Mouse (Mus musculus) G1E (cell line): ENCODE measurements around the gene Fblim1.

ENCODE experiments used
- CTCF ChIP-seq: IDR thresholded peaks from 2 replicates; pipeline ENCODE4 v1.5.1; 2012; ENCODE audit warnings: low read depth, low read length, inconsistent platforms, mixed read lengths
- GATA1 ChIP-seq: IDR thresholded peaks from 2 replicates; pipeline ENCODE4 v1.6.1; 2012; ENCODE audit warnings: borderline replicate concordance, low read length, inconsistent platforms, mixed read lengths
- GATA2 ChIP-seq: IDR thresholded peaks from 2 replicates; pipeline ENCODE4 v1.6.1; 2012; ENCODE audit warnings: low read depth, low read length, inconsistent platforms, borderline replicate concordance
- POLR2AphosphoS5 ChIP-seq: IDR thresholded peaks from 2 replicates; pipeline ENCODE4 v1.6.1; 2012; ENCODE audit warnings: low read depth, low read length, inconsistent platforms; ENCODE audit not compliant: insufficient replicate concordance
- TAL1 ChIP-seq: conservative IDR thresholded peaks from 2 replicates; pipeline ENCODE4 v1.6.1; 2012; ENCODE audit warnings: low read depth, low read length, inconsistent platforms, mixed read lengths

DNA sequence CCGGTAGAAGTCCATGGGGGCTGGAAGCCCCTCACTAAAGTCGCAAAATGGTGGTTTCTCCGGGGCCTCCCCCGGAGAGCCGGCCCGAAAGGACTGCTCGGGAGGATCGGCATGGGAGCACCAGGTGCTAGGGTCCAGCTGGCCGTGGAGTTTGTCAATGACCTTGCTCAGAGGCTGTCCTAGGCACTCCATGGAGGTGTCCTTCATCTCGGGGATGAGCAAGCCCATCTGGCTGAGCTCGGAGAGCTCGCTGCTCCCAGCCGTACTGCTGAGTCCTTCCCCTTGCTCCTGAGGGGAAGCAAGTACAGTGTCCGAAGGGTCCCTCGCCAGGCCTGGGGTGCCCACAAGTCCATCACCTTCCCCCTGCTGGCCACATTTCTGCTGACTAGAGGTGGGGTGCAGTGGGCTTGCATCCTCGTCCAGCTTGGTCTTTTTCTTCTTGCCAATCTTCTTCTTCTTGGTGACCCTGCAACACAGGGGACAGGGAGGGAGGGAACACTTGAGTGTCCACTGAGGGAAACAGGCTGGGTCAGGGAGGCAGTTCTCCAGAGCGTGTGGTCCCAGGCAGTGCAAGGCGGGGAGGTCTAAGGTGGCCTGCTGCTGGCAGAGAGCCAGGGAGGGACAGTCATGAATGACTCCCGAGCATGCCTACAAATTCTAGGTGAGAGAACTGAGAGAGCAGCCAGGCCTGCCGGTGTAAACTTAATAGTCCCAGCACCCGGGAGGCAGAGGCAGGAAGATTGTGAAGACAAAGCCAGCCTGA, 26.4 kb upstream of the Fblim1 start:
- TF ChIP-seq CTCF (no peak), TAL1 (no peak), GATA1 (no peak), POLR2AphosphoS5 (no peak), GATA2 (no peak)
